Mouse (Mus musculus): Measurements from ENCODE around the gene Olfr455.

Gene Olfr455

DNA sequence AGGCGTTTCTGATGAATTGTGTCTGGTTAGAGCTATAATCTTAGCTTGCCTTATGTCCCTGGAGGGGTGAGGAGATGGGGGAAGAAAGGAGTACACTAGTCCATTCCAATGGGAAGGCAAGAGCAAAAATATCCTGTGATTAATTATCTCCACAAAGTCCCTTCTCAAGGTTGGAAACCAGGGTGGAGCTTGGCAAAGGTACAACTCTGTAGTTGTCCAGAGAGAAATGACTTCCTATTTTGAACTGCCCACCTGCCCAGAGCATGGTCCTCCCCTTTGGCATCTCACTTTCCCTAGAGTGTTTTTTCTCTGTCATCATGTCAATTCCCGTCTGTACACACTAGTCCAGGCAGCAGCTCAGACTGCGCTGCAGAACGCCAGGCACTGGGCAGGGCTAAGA, at the start of gene Olfr455:
Gene Olfr455, minus strand, starts transcription at position 127 of the 400 bp plus-strand sequence.
- DNase-seq (ENCODE audit: low read depth, low spot score), result no peak

DNA sequence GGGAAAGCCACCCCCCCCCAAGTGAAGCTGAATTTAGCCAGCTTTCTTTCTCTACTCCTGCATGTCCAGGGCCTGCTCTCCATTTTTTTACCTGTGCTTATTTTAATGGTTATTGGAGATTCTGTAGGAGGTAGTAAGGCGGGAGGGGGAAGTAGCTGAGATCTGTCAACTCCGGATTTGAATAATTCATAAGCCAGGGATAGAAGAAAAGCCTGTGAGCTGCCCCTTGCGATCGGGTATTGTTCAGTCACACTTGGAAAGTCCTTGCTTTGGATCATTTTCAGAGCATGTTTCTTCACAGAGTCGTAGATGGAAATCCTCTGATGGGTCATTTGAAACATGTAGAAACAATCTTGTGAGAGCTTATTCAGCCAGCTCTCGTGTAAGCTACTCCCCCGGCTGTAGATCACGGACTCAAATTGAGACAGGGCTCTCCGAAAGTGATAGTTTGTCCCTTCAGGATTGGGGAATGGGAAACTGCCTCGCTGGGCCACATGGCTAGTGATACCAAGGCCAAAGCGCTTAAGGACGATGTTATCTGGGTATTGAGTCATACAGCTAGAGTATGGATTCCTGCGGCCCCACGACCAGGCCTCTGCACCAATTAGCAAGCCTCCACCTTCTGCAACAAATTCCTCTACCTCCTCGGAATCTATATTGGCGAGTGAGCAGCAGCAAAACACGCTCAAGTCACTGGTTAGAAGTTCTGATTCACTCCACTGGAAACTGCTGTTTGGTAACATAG, 45.9 kb upstream of the Olfr455 start:
- DNase-seq (ENCODE audit: low read depth, low spot score), result no peak

DNA sequence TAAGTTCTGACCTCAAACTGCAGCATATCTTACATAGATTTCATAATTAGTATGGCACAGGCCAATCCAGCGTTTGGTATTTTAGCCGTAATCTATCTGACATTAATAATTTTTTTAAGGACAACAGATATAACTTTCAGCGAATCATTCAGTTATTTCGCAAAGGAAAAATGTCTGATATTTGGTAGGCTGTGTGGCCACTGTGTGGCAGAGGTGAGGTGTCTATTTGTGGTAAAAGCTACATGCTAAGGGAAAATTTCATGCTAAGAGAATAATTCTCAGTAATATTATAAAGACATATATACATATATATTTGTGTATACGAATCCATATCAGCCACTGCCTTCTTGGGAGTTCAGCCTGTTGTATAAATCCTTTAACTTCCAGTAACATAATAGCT, 39.2 kb upstream of the Olfr455 start:
- DNase-seq (ENCODE audit: low read depth, low spot score), result no peak

DNA sequence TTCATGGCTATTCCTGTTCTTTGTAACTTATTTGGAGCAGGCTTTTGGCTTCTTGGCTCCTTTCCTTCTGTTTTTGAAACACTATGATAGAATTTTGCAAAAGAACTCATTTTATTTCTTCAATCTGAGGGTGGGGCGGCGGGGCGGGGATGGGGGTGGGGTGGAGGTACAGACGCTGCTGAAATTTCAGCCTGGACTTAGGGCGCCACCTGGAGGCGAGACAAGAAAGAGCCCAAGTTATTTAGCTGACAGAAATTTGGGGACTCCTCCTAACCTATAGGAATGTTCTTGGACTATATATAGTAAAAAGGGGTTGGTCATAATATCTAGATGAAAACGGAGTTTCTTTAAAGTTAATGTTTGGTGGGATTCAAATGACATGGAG, 36.1 kb upstream of the Olfr455 start:
- DNase-seq (ENCODE audit: low read depth, low spot score), result no peak

DNA sequence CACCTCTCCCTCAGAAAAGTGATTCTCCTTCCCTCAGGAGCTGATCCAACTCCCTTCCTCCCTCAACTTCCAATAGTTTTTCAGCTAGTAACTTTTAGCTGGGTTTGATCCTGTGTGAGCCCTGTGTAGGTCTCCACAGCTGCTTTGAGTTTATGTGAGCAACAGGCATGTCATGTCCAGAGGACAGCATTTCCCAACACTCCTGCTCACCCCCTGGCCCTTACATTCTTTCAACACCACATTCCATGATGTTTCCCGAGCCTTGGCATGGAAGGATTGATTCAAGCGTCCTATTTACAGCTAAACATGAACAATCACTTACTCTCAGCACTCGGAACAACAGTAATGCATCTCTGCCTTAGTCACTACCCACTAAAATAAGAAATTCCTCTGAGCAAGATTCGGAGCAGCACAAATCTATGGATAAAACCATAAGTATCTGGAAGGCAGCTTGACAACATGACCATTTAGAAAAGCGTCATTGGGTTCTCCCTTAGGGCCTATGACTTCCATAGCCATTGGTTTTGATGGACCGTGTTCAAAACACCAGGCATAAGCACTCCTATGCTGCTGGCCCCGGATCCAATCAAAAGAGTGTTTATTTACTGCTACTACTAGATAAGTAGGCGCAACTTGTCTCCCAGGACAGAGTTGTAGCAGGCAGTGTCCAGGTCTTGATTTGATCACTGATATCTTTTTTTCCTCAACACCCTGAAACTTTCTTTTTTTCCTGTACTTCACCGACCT, 35.5 kb upstream of the Olfr455 start:
- DNase-seq (ENCODE audit: low read depth, low spot score), result no peak

DNA sequence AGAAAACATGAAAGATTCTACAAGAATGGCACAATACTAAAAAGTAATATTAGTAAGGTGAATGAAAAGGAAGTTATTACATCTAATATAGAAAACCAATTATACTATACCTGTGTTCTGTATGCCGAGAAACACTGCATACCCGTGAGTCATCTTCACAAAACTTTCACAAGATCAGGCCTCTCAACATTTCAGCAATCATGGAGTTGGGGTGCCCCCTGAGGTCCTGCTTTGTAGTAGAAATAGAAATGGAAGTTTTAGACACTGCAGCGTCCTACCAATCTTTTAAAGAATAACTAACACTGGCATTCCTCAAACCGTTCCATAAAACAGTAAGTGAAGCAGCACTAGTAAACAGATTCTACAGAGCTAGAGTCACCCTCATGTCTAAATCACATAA, 31.3 kb upstream of the Olfr455 start:
- DNase-seq (ENCODE audit: low read depth, low spot score), result no peak

DNA sequence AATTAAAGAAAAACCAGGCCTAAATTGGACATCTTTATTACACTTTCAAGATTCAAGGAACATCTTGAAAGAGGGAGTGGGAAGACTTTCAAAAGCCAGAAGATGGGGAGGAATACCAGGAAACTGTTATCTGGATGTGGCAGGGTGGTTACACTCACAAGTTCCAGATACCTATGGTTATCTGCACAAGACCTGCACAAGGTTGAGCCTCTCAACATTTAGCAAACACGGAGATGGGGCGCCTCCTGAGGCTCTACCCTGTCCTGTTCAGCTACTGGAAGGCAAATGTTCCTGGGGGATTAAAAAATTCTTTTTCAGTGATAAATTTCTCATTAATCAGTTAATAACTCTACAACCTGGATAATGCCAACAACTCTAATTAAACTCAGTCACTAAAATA, 30.0 kb upstream of the Olfr455 start:
- DNase-seq (ENCODE audit: low read depth, low spot score), result no peak

DNA sequence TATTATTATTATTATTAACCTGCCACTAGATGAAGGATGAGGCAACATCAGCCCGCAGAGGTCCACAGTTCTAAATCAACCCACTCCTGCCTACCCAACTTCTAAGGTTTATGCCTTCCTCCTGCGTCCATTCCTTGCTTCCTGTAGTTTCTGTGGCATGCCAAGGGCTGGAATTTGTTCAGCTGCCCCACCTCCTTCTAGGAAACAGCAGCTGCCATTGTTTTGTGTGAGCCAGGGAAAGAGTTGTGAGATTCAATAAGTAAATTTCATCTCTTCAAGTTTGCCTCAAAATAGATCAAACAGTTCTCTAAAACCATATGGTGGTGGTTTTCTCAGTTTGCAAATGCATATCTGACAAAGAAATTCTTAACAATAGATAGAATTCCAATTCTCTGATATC, 20.8 kb upstream of the Olfr455 start:
- DNase-seq (ENCODE audit: low read depth, low spot score), result no peak

DNA sequence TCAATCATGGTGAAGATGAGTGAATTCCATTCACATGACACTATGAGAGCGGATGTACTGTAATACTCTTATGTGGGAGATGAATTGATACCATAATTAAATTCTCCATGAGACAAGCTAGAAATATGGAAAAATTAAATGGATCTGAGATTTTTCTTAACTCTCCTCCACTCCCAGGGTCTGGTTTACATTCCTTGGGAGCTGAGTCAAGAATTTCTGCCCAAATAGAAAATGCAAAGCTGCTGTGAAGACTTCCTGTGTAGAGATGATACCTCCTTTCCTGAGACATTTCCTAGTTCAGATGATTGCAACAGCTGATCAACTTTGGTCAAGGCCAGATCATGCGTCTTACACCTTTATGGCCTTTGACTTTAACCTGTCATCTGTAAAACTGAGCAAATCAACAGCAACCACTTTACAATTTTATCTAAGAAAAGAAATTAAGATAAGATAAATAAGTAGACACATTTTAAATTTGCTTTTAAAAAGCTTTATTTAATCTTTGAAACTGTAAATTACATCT, 18.8 kb upstream of the Olfr455 start:
- no peak for DNase-seq (ENCODE audit: low read depth, low spot score)

DNA sequence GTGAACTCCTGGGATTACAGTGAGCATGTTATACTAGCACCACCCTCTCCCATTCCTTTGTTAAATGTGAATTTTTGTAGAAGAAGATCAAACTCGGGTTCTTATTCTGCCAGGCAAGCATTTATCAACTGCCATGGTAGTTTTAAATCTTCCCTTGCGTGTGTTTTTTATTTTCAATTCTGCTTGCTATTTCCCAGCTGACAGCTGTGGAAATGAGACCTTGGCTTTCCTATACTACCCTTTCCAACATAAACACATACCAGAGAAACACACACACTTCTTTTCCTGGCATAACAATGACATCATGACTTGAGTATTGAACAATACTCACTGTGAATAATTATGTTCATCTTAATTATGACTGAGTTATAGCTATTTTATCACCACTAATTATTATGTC, 14.9 kb upstream of the Olfr455 start:
- no peak for DNase-seq (ENCODE audit: low read depth, low spot score)

DNA sequence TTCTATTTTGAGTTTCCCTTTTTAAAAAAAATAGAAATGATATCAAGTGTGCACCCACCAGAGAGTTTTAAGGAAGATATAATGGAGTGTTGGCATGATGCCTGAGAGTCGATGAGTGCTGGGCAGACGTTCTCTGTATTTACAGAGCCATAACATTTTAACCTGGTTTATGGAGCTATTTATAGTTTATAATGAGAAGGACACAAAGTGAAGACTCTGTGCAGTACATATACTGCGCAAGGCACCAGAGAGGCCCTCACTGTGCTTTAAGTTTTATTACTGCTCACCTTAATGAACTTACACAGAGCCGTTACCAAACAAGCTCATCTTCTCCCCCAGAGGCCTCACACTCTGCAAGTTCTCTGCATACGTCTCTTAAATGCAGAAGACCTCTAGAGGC, 13.5 kb upstream of the Olfr455 start:
- DNase-seq (ENCODE audit: low read depth, low spot score), result no peak

DNA sequence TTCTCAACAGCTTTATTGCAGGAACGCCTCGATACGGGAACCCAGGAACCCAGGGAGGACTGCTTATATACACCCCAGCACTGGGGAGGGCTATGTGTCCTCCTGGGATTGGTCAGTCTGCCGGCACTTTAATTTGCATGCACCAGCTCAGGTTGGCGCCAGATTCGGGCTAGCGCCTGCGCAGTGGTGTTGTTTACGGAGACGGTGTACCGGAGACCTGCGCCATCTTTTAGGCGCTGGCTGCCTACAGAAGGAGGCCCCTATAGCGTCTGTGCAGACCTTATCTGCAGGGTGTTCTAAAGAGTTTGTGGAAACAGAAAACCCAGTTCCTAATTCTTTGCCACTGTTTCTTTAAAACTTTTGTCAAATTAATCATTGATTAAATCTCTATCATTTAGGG, 11.3 kb upstream of the Olfr455 start:
- no peak for DNase-seq (ENCODE audit: low read depth, low spot score)

DNA sequence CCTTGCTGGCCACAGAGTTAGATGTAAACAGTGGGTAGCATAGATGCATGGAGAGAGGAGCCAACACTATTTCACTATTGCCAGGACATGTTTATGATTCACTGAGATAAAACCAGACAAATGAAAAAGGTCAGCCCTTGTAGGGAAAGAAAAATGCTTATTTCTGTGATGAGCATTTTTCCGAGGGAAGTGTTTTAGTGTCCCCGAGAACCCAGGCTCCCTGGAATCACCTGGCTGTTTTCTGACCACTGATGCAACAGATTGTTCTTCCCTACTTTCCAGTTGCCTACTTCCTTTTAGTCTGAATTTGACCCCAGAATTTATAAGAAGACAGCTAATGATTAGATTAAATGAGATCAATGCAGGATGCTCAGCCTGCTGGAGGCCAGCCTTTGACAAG, 1.2 kb downstream of the Olfr455 start:
- no peak for DNase-seq (ENCODE audit: low read depth, low spot score)

DNA sequence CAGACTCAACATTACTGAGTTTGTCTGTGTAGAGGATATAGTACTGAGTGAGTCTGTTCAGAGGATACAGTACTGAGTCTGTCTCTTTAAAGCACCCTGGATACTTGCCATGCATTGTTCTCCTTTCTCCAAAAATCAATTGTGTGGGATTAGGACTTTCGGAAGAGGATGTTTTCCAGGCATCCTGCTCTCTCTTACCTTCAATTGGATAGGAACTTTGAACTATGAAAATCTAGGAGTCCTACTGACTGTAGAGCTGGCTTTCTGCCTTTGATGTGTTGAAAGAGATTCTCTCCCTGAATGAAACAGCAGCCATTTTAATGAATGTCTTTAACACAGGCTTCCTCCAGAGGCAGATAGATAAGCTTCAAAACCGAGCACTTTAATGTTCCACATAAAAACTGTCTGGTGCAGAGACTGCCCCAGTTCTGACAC, 1.9 kb downstream of the Olfr455 start:
- DNase-seq (ENCODE audit: low read depth, low spot score), result peak; percentile 8

DNA sequence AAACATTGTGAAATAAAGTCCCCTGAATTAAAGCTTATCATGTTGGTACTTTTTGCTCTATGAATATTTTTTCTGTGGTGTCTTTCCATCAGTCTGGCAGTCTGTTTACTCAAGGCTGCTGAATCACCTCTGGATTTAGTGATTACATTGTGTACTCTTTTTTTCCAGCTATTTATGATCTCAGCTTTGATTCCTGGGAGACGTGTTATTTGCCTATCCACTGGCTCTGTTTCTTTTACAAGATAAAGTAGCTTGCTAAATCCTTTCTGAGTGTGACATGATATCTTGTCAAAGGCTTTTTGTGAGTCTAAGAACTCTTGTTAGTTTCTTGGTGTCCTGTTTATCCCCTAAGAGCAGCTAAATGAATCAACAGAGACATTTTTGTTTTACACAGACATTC, 2.5 kb downstream of the Olfr455 start:
- no peak for DNase-seq (ENCODE audit: low read depth, low spot score)

DNA sequence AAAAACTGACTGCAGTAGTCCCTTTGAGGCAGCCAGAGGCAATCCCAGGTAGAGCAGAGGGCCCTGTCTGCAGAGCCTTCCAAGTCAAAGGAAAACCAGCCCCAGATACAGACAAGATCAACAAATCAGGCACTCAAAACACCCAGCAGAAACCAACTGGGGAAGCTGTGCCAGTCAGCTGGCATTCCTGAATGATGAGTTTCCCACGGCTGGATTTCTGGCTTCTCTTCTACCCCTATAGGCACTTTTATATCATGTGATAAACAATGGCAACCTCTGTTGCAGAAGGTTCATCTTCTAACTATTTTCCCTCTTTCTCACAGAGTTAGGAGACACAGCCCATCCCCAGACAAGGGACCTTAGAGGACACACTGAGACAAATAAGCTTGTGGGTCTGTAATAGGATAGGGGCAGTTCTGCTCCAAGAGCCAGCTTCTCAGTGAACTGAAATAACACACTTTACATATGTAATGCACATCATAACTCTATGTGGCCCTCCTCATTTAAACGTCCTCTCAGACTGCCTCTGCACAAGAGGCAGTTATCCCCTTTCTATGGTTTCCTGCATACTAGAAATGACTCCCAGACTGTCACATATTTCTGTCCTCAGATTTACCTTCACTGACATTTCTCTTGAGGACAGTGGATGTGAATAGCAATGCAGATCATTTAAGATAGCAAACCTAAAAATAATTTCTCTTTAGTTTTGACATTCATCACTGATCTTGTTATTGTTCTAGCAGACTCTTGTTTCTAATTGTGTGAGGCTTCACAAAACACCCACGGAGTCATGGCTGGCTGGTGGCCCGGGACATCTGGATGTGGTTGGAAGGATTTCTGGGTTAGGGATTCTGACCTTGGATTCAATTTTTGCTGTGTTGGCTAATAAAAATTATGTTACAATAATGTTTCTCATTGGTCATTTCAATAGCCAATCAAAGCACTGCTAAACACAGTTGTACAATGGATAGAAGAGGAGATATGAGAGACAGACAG, 5.1 kb downstream of the Olfr455 start:
- no peak for DNase-seq (ENCODE audit: low read depth, low spot score)

DNA sequence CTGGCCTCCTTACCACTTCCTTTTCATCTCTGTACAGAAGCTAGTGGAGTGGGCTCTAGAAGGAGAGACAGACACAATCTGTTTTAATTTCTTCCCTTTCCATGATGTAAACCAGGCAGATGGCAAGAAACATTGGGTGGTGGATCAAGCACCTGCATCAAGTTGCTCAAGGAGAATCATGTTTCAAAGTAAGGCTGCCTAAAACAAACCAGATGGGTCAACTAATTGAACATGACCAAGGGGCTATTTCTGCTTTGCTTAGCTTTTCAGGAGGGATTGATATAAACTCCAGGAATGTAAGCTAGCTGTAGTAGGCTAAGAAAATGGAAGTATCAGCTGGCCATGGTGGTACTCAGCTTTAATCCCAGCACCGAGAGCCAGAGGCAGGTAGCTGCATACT, 6.7 kb downstream of the Olfr455 start:
- DNase-seq (ENCODE audit: low read depth, low spot score), result no peak

DNA sequence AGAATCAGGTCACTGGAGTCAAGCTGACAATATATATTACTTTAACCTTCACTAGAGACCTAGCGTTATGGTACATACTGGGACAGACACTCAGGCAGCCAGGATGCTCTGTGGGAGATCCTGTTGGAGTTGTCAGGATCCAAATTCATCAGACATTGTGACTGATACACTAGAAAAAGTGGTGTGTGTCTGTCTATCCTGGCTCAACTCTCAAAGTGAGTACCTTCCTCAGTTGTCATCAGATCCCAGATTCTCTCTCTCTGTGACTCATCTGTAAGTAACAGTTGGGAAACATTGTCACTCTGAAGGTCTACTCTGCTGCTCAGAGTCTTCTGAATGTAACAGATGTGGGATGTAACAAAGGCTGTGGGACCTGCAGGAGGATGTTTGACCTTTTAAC, 7.7 kb downstream of the Olfr455 start:
- no peak for DNase-seq (ENCODE audit: low read depth, low spot score)

DNA sequence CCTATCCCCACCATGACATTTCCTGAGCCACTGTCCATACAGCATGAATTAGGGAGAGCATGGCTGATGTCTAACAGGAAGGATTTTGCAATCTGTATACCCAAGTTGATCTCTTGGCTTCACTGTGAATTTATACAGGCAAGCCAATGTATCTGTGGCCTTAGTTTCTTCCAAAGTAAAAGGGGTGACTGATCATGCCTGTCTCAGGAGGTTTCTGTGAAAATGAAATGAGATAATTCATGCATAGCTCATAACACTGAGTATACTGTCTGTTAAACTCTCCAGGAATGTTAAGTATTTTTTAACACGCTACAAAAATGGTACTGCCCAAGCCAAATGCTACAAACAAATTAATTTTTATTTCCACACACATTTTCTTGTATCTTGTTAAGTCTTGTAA, 33.9 kb downstream of the Olfr455 start:
- DNase-seq (ENCODE audit: low read depth, low spot score), result no peak

DNA sequence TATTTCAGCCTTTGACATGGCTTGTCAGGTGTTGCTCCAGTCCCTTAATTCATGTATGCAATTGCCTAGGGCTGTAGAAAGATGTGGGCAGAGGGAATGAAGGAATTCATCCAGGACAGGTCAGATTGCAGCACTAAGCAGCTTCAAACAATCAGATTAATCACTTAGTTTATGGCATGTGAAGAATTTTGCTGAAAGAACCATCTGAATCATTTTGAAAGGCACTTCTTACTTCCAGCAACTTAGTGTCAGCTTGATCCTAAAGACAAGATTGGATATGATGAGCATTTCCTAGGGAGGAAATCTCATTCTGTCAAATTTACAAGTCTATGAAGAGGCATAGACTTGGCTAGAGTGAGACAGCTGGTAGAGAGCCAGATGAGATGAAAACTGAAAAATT, 38.1 kb downstream of the Olfr455 start:
- no peak for DNase-seq (ENCODE audit: low read depth, low spot score)

DNA sequence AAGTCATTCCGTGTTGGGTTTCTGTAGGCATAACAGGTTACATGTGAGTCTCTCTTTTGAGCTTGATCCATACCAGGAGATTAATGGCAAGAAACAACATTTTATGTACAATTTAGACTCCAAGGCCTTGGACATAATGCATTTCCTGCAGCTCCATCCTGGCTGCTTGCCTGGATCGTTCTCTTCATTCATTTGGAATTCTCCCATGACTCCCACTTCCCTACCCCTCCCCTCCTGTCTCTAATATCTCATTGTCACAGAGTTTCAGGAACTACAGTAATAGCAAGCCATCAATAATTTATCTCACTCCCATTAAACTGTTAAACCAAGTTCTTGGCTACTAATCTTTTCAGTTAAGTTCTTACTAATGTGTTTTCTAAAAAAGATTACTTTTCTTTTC, 43.9 kb downstream of the Olfr455 start:
- no peak for DNase-seq (ENCODE audit: low read depth, low spot score)

DNA sequence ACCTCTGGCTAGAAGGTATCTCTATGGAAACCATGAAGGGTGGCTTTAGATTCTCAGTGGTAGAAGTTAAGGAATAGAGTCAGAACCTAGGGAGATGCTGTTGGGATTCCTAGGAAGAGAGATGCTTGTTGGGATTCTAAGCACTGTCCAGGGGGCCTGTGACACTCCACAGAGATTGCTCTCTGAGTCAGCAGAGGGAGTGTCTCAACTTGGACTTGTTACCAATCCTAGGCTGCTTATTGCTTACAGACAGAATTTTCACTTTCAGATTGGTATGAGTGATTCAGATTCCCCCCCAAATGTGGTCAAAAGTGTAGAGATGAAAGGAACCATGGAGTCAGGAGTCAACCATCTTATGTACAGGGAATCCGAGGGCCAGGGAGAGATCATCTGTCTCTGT, 57.7 kb downstream of the Olfr455 start:
- no peak for DNase-seq (ENCODE audit: low read depth, low spot score)

Data from brain, embryonic 18.5 days (tissue).